Mouse (Mus musculus): ENCODE results near the gene Polr3b. TPM values are rescaled to one million over a fixed set of nuclear protein-coding genes. Genes with fewer than 3 reads are reported as not detected.

Gene Polr3b
- polyA plus RNA-seq, 1 experiment, result 1.6 TPM

- Histone ChIP-seq H3K27me3 (ENCODE audit: control insufficient read depth, insufficient read depth, low read length) (no peaks in the 10 kb centered on the region), H3K4me3 (ENCODE audit: low read depth, low read length) (no peak overlapping the region), H3K4me1 (ENCODE audit: control insufficient read depth, insufficient read depth, insufficient read length, low read length) (no peaks in the 10 kb centered on the region), H3K36me3 (ENCODE audit: control insufficient read depth, insufficient read depth, low read length) (peaks cover 16% of the 10 kb centered on the region), H3K27ac (ENCODE audit: insufficient read depth, low read depth, low read length) (no peak overlapping the region)
- TF ChIP-seq POLR2A (IDR thresholded peaks at IDR 0.05; ENCODE audit: low read depth, low read length), result no peak
- TF ChIP-seq CTCF (IDR thresholded peaks at IDR 0.05; ENCODE audit: extremely low read depth, insufficient read length, insufficient replicate concordance, low read depth, low read length), result no peak
- WGBS, result 60% methylated on average over 8 of the region's 8 CpGs
These were observed 63.5 kb downstream of the Polr3b start for GRCm38 (mm10) chr10:84685444-84686121.

GRCm38 (mm10) chr10:84686122-84686497 lies 64.0 kb downstream of the Polr3b start:
- 65% methylated on average over 9 of the region's 9 CpGs for WGBS
- Histone ChIP-seq H3K4me3 (ENCODE audit: low read depth, low read length) (no peak overlapping the region), H3K4me1 (ENCODE audit: control insufficient read depth, insufficient read depth, insufficient read length, low read length) (no peaks in the 10 kb centered on the region), H3K27me3 (ENCODE audit: control insufficient read depth, insufficient read depth, low read length) (no peaks in the 10 kb centered on the region), H3K27ac (ENCODE audit: insufficient read depth, low read depth, low read length) (no peak overlapping the region), H3K36me3 (ENCODE audit: control insufficient read depth, insufficient read depth, low read length) (peaks cover 16% of the 10 kb centered on the region)
- no peak for TF ChIP-seq CTCF (IDR thresholded peaks at IDR 0.05; ENCODE audit: extremely low read depth, insufficient read length, insufficient replicate concordance, low read depth, low read length)
- no peak for TF ChIP-seq POLR2A (IDR thresholded peaks at IDR 0.05; ENCODE audit: low read depth, low read length)

- Histone ChIP-seq H3K36me3 (ENCODE audit: control insufficient read depth, insufficient read depth, low read length) (peaks cover 12% of the 10 kb centered on the region), H3K27ac (ENCODE audit: insufficient read depth, low read depth, low read length) (no peak overlapping the region; the same call in 1 of the 2 replicates), H3K4me3 (ENCODE audit: low read depth, low read length) (no peak overlapping the region), H3K4me1 (ENCODE audit: control insufficient read depth, insufficient read depth, insufficient read length, low read length) (no peaks in the 10 kb centered on the region), H3K27me3 (ENCODE audit: control insufficient read depth, insufficient read depth, low read length) (no peaks in the 10 kb centered on the region)
- WGBS, result 92% methylated on average over 4 of the region's 4 CpGs
- no peak for TF ChIP-seq CTCF (IDR thresholded peaks at IDR 0.05; ENCODE audit: extremely low read depth, insufficient read length, insufficient replicate concordance, low read depth, low read length)
- no peak for TF ChIP-seq POLR2A (IDR thresholded peaks at IDR 0.05; ENCODE audit: low read depth, low read length)
These were observed 64.6 kb downstream of the Polr3b start for GRCm38 (mm10) chr10:84686705-84687104.

- TF ChIP-seq CTCF (IDR thresholded peaks at IDR 0.05; ENCODE audit: extremely low read depth, insufficient read length, insufficient replicate concordance, low read depth, low read length) (no peak), POLR2A (IDR thresholded peaks at IDR 0.05; ENCODE audit: low read depth, low read length) (no peak)
- H3K27ac ChIP-seq (ENCODE audit: insufficient read depth, low read depth, low read length), result no peak overlapping the region
- H3K36me3 ChIP-seq (ENCODE audit: control insufficient read depth, insufficient read depth, low read length), result peaks cover 13% of the 10 kb centered on the region
- no peak overlapping the region for H3K4me3 ChIP-seq (ENCODE audit: low read depth, low read length)
- 92% methylated on average over 4 of the region's 4 CpGs for WGBS
- H3K4me1 ChIP-seq (ENCODE audit: control insufficient read depth, insufficient read depth, insufficient read length, low read length), result peaks cover 3% of the 10 kb centered on the region
- no peaks in the 10 kb centered on the region for H3K27me3 ChIP-seq (ENCODE audit: control insufficient read depth, insufficient read depth, low read length)
These were observed 65.6 kb downstream of the Polr3b start for GRCm38 (mm10) chr10:84687736-84688135.

- WGBS, result 90% methylated on average over 3 of the region's 3 CpGs
- no peak overlapping the region for H3K4me3 ChIP-seq (ENCODE audit: low read depth, low read length)
- peaks cover 6% of the 10 kb centered on the region for H3K36me3 ChIP-seq (ENCODE audit: control insufficient read depth, insufficient read depth, low read length)
- H3K27me3 ChIP-seq (ENCODE audit: control insufficient read depth, insufficient read depth, low read length), result no peaks in the 10 kb centered on the region
- H3K4me1 ChIP-seq (ENCODE audit: control insufficient read depth, insufficient read depth, insufficient read length, low read length), result peaks cover 3% of the 10 kb centered on the region
- TF ChIP-seq POLR2A (IDR thresholded peaks at IDR 0.05; ENCODE audit: low read depth, low read length) (no peak), CTCF (IDR thresholded peaks at IDR 0.05; ENCODE audit: extremely low read depth, insufficient read length, insufficient replicate concordance, low read depth, low read length) (no peak)
- no peak overlapping the region for H3K27ac ChIP-seq (ENCODE audit: insufficient read depth, low read depth, low read length)
These were observed 67.8 kb downstream of the Polr3b start for GRCm38 (mm10) chr10:84689846-84690245.

- peaks cover 5% of the 10 kb centered on the region for H3K36me3 ChIP-seq (ENCODE audit: control insufficient read depth, insufficient read depth, low read length)
- H3K27ac ChIP-seq (ENCODE audit: insufficient read depth, low read depth, low read length), result no peak overlapping the region
- H3K4me1 ChIP-seq (ENCODE audit: control insufficient read depth, insufficient read depth, insufficient read length, low read length), result peaks cover 3% of the 10 kb centered on the region
- 88% methylated on average over 4 of the region's 4 CpGs for WGBS
- no peak for TF ChIP-seq CTCF (IDR thresholded peaks at IDR 0.05; ENCODE audit: extremely low read depth, insufficient read length, insufficient replicate concordance, low read depth, low read length)
- no peak for TF ChIP-seq POLR2A (IDR thresholded peaks at IDR 0.05; ENCODE audit: low read depth, low read length)
- H3K27me3 ChIP-seq (ENCODE audit: control insufficient read depth, insufficient read depth, low read length), result no peaks in the 10 kb centered on the region
- no peak overlapping the region for H3K4me3 ChIP-seq (ENCODE audit: low read depth, low read length)
These were observed 68.7 kb downstream of the Polr3b start for GRCm38 (mm10) chr10:84690818-84691217.

GRCm38 (mm10) chr10:84691692-84692091 lies 69.6 kb downstream of the Polr3b start:
- H3K36me3 ChIP-seq (ENCODE audit: control insufficient read depth, insufficient read depth, low read length), result peaks cover 11% of the 10 kb centered on the region
- H3K4me3 ChIP-seq (ENCODE audit: low read depth, low read length), result no peak overlapping the region
- peaks cover 3% of the 10 kb centered on the region for H3K4me1 ChIP-seq (ENCODE audit: control insufficient read depth, insufficient read depth, insufficient read length, low read length)
- no peak overlapping the region for H3K27ac ChIP-seq (ENCODE audit: insufficient read depth, low read depth, low read length)
- H3K27me3 ChIP-seq (ENCODE audit: control insufficient read depth, insufficient read depth, low read length), result no peaks in the 10 kb centered on the region
- 24% methylated on average over 3 of the region's 3 CpGs for WGBS
- TF ChIP-seq POLR2A (IDR thresholded peaks at IDR 0.05; ENCODE audit: low read depth, low read length), result no peak
- no peak for TF ChIP-seq CTCF (IDR thresholded peaks at IDR 0.05; ENCODE audit: extremely low read depth, insufficient read length, insufficient replicate concordance, low read depth, low read length)
